Mouse (Mus musculus): ENCODE measurements around the gene Chst8. TPM values are rescaled to one million over a fixed set of nuclear protein-coding genes. Genes with fewer than 3 reads are reported as not detected.

The Chst8 gene
- polyA plus RNA-seq, 1 experiment from 2014 or later, result 4.1 TPM

GRCm38 (mm10) chr7:34659386-34660085 is 153.0 kb downstream of the Chst8 start:
- H3K36me3 ChIP-seq (ENCODE audit: control insufficient read depth, insufficient read depth, low read length), result no peaks in the 10 kb centered on the region
- no peaks in the 10 kb centered on the region for H3K9me3 ChIP-seq (ENCODE audit: control insufficient read depth, low read depth, low read length)
- no peak for ATAC-seq (ENCODE audit: insufficient number of reproducible peaks, insufficient read depth, low FRiP score, low read depth)
- H3K4me1 ChIP-seq (ENCODE audit: control insufficient read depth, insufficient read depth, low read length), result no peaks in the 10 kb centered on the region
- WGBS, result 79% methylated on average over 5 of the region's 6 CpGs
- H3K27me3 ChIP-seq (ENCODE audit: control insufficient read depth, insufficient read depth, low read length), result no peaks in the 10 kb centered on the region
- H3K9ac ChIP-seq (replicated peaks; ENCODE audit: low read depth, low read length), result no peak overlapping the region
- no peak overlapping the region for H3K27ac ChIP-seq (ENCODE audit: low read length)
- H3K4me2 ChIP-seq (replicated peaks; ENCODE audit: low read depth, low read length), result no peak overlapping the region
- no peak overlapping the region for H3K4me3 ChIP-seq (ENCODE audit: low read depth, low read length)

- Histone ChIP-seq H3K27ac (ENCODE audit: low read length) (peak within 1 kb of the TSS; percentile 99; the same call in 1 of the 2 replicates), H3K4me2 (replicated peaks; ENCODE audit: low read depth, low read length) (peak within 1 kb of the TSS; percentile 61), H3K9me3 (ENCODE audit: control insufficient read depth, low read depth, low read length) (no peaks in the 10 kb centered on the region), H3K4me3 (ENCODE audit: low read depth, low read length) (peak within 1 kb of the TSS; percentile 87), H3K9ac (replicated peaks; ENCODE audit: low read depth, low read length) (peak within 1 kb of the TSS; percentile 89), H3K36me3 (ENCODE audit: control insufficient read depth, insufficient read depth, low read length) (no peaks in the 10 kb centered on the region), H3K4me1 (ENCODE audit: control insufficient read depth, insufficient read depth, low read length) (peaks cover 10% of the 10 kb centered on the region; the same call in 1 of the 2 replicates), H3K27me3 (ENCODE audit: control insufficient read depth, insufficient read depth, low read length) (no peaks in the 10 kb centered on the region)
- no peak for ATAC-seq (ENCODE audit: insufficient number of reproducible peaks, insufficient read depth, low FRiP score, low read depth)
- 72% methylated on average over 5 of the region's 5 CpGs for WGBS
Measured at GRCm38 (mm10) chr7:34656632-34657031, 155.9 kb downstream of the Chst8 start, which contains the start of gene Kctd15. Gene Kctd15 (minus strand): TSS chr7:34656732.

- peak overlapping the region; percentile 61 for H3K4me2 ChIP-seq (replicated peaks; ENCODE audit: low read depth, low read length)
- under 1% methylated on average over 49 of the region's 74 CpGs for WGBS
- H3K4me1 ChIP-seq (ENCODE audit: control insufficient read depth, insufficient read depth, low read length), result peaks cover 12% of the 10 kb centered on the region; the same call in 1 of the 2 replicates
- H3K9ac ChIP-seq (replicated peaks; ENCODE audit: low read depth, low read length), result peak overlapping the region; percentile 89
- ATAC-seq (ENCODE audit: insufficient number of reproducible peaks, insufficient read depth, low FRiP score, low read depth), result peak; percentile 74
- peak overlapping the region; percentile 99 for H3K27ac ChIP-seq (ENCODE audit: low read length)
- peak overlapping the region; percentile 87 for H3K4me3 ChIP-seq (ENCODE audit: low read depth, low read length)
- no peaks in the 10 kb centered on the region for H3K27me3 ChIP-seq (ENCODE audit: control insufficient read depth, insufficient read depth, low read length)
- H3K36me3 ChIP-seq (ENCODE audit: control insufficient read depth, insufficient read depth, low read length), result peaks cover 5% of the 10 kb centered on the region; the same call in 1 of the 2 replicates
- no peaks in the 10 kb centered on the region for H3K9me3 ChIP-seq (ENCODE audit: control insufficient read depth, low read depth, low read length)
Measured at GRCm38 (mm10) chr7:34655086-34655839, 157.2 kb downstream of the Chst8 start.

- peak overlapping the region; percentile 61 for H3K4me2 ChIP-seq (replicated peaks; ENCODE audit: low read depth, low read length)
- peaks cover 12% of the 10 kb centered on the region; the same call in 1 of the 2 replicates for H3K4me1 ChIP-seq (ENCODE audit: control insufficient read depth, insufficient read depth, low read length)
- H3K9ac ChIP-seq (replicated peaks; ENCODE audit: low read depth, low read length), result peak overlapping the region; percentile 89
- no peaks in the 10 kb centered on the region for H3K27me3 ChIP-seq (ENCODE audit: control insufficient read depth, insufficient read depth, low read length)
- peak; percentile 40 for ATAC-seq (ENCODE audit: insufficient number of reproducible peaks, insufficient read depth, low FRiP score, low read depth)
- under 1% methylated on average over 60 of the region's 81 CpGs for WGBS
- H3K27ac ChIP-seq (ENCODE audit: low read length), result peak overlapping the region; percentile 99
- no peaks in the 10 kb centered on the region for H3K9me3 ChIP-seq (ENCODE audit: control insufficient read depth, low read depth, low read length)
- peak overlapping the region; percentile 87 for H3K4me3 ChIP-seq (ENCODE audit: low read depth, low read length)
- peaks cover 12% of the 10 kb centered on the region; the same call in 1 of the 2 replicates for H3K36me3 ChIP-seq (ENCODE audit: control insufficient read depth, insufficient read depth, low read length)
Measured at GRCm38 (mm10) chr7:34654441-34655085, 157.9 kb downstream of the Chst8 start.

- Histone ChIP-seq H3K4me1 (ENCODE audit: control insufficient read depth, insufficient read depth, low read length) (peaks cover 12% of the 10 kb centered on the region; the same call in 1 of the 2 replicates), H3K27ac (ENCODE audit: low read length) (peak overlapping the region; percentile 99), H3K9ac (replicated peaks; ENCODE audit: low read depth, low read length) (peak overlapping the region; percentile 89), H3K4me3 (ENCODE audit: low read depth, low read length) (peak overlapping the region; percentile 87), H3K36me3 (ENCODE audit: control insufficient read depth, insufficient read depth, low read length) (peaks cover 16% of the 10 kb centered on the region; the same call in 1 of the 2 replicates), H3K4me2 (replicated peaks; ENCODE audit: low read depth, low read length) (peak overlapping the region; percentile 61), H3K27me3 (ENCODE audit: control insufficient read depth, insufficient read depth, low read length) (no peaks in the 10 kb centered on the region), H3K9me3 (ENCODE audit: control insufficient read depth, low read depth, low read length) (no peaks in the 10 kb centered on the region)
- peak; percentile 34 for ATAC-seq (ENCODE audit: insufficient number of reproducible peaks, insufficient read depth, low FRiP score, low read depth)
- under 1% methylated on average over 38 of the region's 64 CpGs for WGBS
Measured at GRCm38 (mm10) chr7:34653731-34654440, 158.6 kb downstream of the Chst8 start.

- H3K36me3 ChIP-seq (ENCODE audit: control insufficient read depth, insufficient read depth, low read length), result peaks cover 25% of the 10 kb centered on the region; the same call in 1 of the 2 replicates
- H3K4me3 ChIP-seq (ENCODE audit: low read depth, low read length), result peak overlapping the region; percentile 87
- WGBS, result under 1% methylated on average over 48 of the region's 48 CpGs
- H3K4me2 ChIP-seq (replicated peaks; ENCODE audit: low read depth, low read length), result peak overlapping the region; percentile 61
- H3K27ac ChIP-seq (ENCODE audit: low read length), result peak overlapping the region; percentile 49; the same call in 1 of the 2 replicates
- H3K9ac ChIP-seq (replicated peaks; ENCODE audit: low read depth, low read length), result peak overlapping the region; percentile 89
- peaks cover 12% of the 10 kb centered on the region; the same call in 1 of the 2 replicates for H3K4me1 ChIP-seq (ENCODE audit: control insufficient read depth, insufficient read depth, low read length)
- ATAC-seq (ENCODE audit: insufficient number of reproducible peaks, insufficient read depth, low FRiP score, low read depth), result no peak
- no peaks in the 10 kb centered on the region for H3K9me3 ChIP-seq (ENCODE audit: control insufficient read depth, low read depth, low read length)
- H3K27me3 ChIP-seq (ENCODE audit: control insufficient read depth, insufficient read depth, low read length), result no peaks in the 10 kb centered on the region
Measured at GRCm38 (mm10) chr7:34652751-34653502, 159.6 kb downstream of the Chst8 start.

GRCm38 (mm10) chr7:34651381-34651780 is 161.1 kb downstream of the Chst8 start:
- peaks cover 12% of the 10 kb centered on the region; the same call in 1 of the 2 replicates for H3K4me1 ChIP-seq (ENCODE audit: control insufficient read depth, insufficient read depth, low read length)
- no peak for ATAC-seq (ENCODE audit: insufficient number of reproducible peaks, insufficient read depth, low FRiP score, low read depth)
- H3K36me3 ChIP-seq (ENCODE audit: control insufficient read depth, insufficient read depth, low read length), result peaks cover 34% of the 10 kb centered on the region; the same call in 1 of the 2 replicates
- H3K9ac ChIP-seq (replicated peaks; ENCODE audit: low read depth, low read length), result no peak overlapping the region
- 58% methylated on average over 2 of the region's 2 CpGs for WGBS
- H3K27ac ChIP-seq (ENCODE audit: low read length), result no peak overlapping the region
- no peak overlapping the region for H3K4me2 ChIP-seq (replicated peaks; ENCODE audit: low read depth, low read length)
- no peak overlapping the region for H3K4me3 ChIP-seq (ENCODE audit: low read depth, low read length)
- H3K9me3 ChIP-seq (ENCODE audit: control insufficient read depth, low read depth, low read length), result no peaks in the 10 kb centered on the region
- H3K27me3 ChIP-seq (ENCODE audit: control insufficient read depth, insufficient read depth, low read length), result no peaks in the 10 kb centered on the region

Data from stomach, embryonic 14.5 days (tissue).